Mouse (Mus musculus) kidney, embryonic 14.5 days (tissue): Measurements from ENCODE around the gene Hmgcs2. TPM values are rescaled to one million over a fixed set of nuclear protein-coding genes. Genes with fewer than 3 reads are reported as not detected.

ENCODE experiments used
- ATAC-seq: fragments of 200-750 bp; cut with Nextera tagmentation; 2 replicates; pipeline ENCODE4 v1.8.0; 2017; ENCODE audit warnings: moderate number of reproducible peaks, mild to moderate bottlenecking, moderate TSS enrichment, moderate library complexity; ENCODE audit not compliant: low FRiP score, low TSS enrichment
- H3K27ac ChIP-seq: fragments of 300-500 bp; sonication (generic); 2 replicates; pipeline ENCODE4 v1.5.1; 2014; ENCODE audit warnings: low read depth, mild to moderate bottlenecking, low read length, moderate library complexity, mixed read lengths
- H3K27me3 ChIP-seq: fragments of 300-500 bp; sonication (generic); 2 replicates; pipeline ENCODE4 v1.6.1; 2014; ENCODE audit warnings: mild to moderate bottlenecking, low read length; ENCODE audit not compliant: control insufficient read depth, insufficient read depth
- H3K36me3 ChIP-seq: fragments of 300-500 bp; sonication (generic); 2 replicates; pipeline ENCODE4 v1.6.1; 2014; ENCODE audit warnings: low read length, mixed read lengths; ENCODE audit not compliant: control insufficient read depth, insufficient read depth
- H3K4me1 ChIP-seq: fragments of 300-500 bp; sonication (generic); 2 replicates; pipeline ENCODE4 v1.6.1; 2014; ENCODE audit warnings: low read length, mixed read lengths; ENCODE audit not compliant: control insufficient read depth, insufficient read depth
- H3K4me2 ChIP-seq: fragments of 300-500 bp; sonication (generic); replicated peaks from 2 replicates; pipeline ENCODE4 v1.6.1; 2014; ENCODE audit warnings: low read depth, mild to moderate bottlenecking, low read length
- H3K4me3 ChIP-seq: fragments of 300-500 bp; sonication (generic); 2 replicates; pipeline ENCODE4 v1.5.1; 2014; ENCODE audit warnings: mild to moderate bottlenecking, low read length
- H3K9ac ChIP-seq: fragments of 300-500 bp; sonication (generic); 2 replicates; pipeline ENCODE4 v1.6.1; 2014; ENCODE audit warnings: low read depth, mild to moderate bottlenecking, low read length, moderate library complexity
- H3K9me3 ChIP-seq: fragments of 300-500 bp; sonication (generic); 2 replicates; pipeline ENCODE4 v1.6.1; 2016; ENCODE audit warnings: low read length; ENCODE audit not compliant: control insufficient read depth
- WGBS: fragments of 180-500 bp; shearing (Covaris S2); extraction: QIAGEN DNeasy Blood & Tissue Kit; methylation state at CpG from one replicate; pipeline ENCODE4 v1.1.7; 2014; 5-methylcytosine and 5-hydroxymethylcytosine counted together
- polyA plus RNA-seq: library from polyadenylated mRNA; unstranded; fragments of >200 nt; fragmentation: Nextera tagmentation; extraction: Ambion mirVana; gene quantifications from 2 replicates; pipeline ENCODE4 v1.2.1, GENCODE M21; 2014

Gene Hmgcs2
- polyA plus RNA-seq, 1 experiment from 2014 or later, result 6.4 TPM

DNA sequence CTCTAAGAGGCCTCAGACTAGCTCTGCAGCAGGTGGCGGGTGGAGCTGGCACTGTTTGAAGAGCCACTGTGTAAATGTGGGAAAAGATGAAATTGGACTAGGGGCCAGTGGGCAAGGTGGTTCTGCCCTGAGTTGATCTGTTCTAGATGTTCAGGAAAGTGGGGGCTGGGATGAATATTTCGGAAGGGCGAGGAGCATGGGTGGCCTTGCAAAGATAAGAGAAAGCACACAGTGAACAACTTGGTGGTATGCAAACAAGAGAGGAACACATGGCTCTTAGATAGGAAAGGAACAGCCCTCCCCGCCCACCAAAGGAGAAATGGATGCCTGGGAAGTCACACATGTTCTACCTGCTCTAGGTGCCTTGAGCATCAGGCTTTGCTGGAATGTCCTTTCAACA, 18.8 kb upstream of the Hmgcs2 start:
- Histone ChIP-seq H3K36me3 (no peaks in the 10 kb centered on the region), H3K9ac (no peak overlapping the region), H3K27me3 (no peaks in the 10 kb centered on the region), H3K4me3 (no peak overlapping the region), H3K27ac (no peak overlapping the region), H3K4me1 (no peaks in the 10 kb centered on the region), H3K4me2 (no peak overlapping the region), H3K9me3 (no peaks in the 10 kb centered on the region)
- ATAC-seq, result no peak
- 94% methylated on average over 4 of the region's 4 CpGs for WGBS

GRCm38 (mm10) chr3:98262133-98262532, 18.1 kb upstream of the Hmgcs2 start:
- Histone ChIP-seq H3K9ac (no peak overlapping the region), H3K4me2 (no peak overlapping the region), H3K4me3 (no peak overlapping the region), H3K27me3 (no peaks in the 10 kb centered on the region), H3K9me3 (no peaks in the 10 kb centered on the region), H3K27ac (no peak overlapping the region), H3K36me3 (no peaks in the 10 kb centered on the region), H3K4me1 (0 out of 2 replicates have a peak, but pooled peaks cover 5% of the 10 kb centered on the region)
- no peak for ATAC-seq
- 88% methylated on average over 2 of the region's 2 CpGs for WGBS

DNA sequence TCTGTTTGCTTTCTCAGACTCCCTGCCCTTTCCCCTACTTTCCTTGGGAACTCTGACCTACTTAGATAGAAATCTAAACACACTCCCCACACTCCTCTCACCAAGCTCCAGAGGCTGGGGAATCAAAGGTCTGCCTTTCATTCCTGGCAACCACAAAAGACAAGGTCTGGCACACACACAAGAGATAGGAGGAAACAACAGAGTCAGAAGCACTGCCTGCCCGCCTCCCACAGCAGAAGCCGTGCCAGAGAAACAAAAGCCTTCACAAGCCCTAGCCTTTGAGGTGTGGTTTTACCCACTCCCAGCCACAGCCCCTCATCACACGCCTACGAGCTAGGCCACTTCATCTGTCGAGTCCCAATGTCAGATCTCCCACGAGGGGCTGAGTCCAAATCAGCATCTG, 13.0 kb upstream of the Hmgcs2 start:
- no peak overlapping the region for H3K4me3 ChIP-seq
- H3K4me1 ChIP-seq, result peaks cover 9% of the 10 kb centered on the region; the same call in 1 of the 2 replicates
- H3K9ac ChIP-seq, result no peak overlapping the region
- H3K9me3 ChIP-seq, result no peaks in the 10 kb centered on the region
- peak; percentile 70 for ATAC-seq
- no peak overlapping the region for H3K27ac ChIP-seq
- H3K4me2 ChIP-seq, result peak overlapping the region; percentile 19; the same call in 1 of the 2 replicates
- H3K36me3 ChIP-seq, result no peaks in the 10 kb centered on the region
- no peaks in the 10 kb centered on the region for H3K27me3 ChIP-seq
- 18% methylated on average over 6 of the region's 6 CpGs for WGBS

GRCm38 (mm10) chr3:98273623-98274398, 6.4 kb upstream of the Hmgcs2 start:
- Histone ChIP-seq H3K4me2 (no peak overlapping the region), H3K36me3 (no peaks in the 10 kb centered on the region), H3K9ac (no peak overlapping the region), H3K4me3 (no peak overlapping the region), H3K27ac (no peak overlapping the region), H3K4me1 (no peaks in the 10 kb centered on the region), H3K27me3 (no peaks in the 10 kb centered on the region), H3K9me3 (no peaks in the 10 kb centered on the region)
- peak; percentile 57 for ATAC-seq
- WGBS, result 50% methylated on average over 11 of the region's 11 CpGs

DNA sequence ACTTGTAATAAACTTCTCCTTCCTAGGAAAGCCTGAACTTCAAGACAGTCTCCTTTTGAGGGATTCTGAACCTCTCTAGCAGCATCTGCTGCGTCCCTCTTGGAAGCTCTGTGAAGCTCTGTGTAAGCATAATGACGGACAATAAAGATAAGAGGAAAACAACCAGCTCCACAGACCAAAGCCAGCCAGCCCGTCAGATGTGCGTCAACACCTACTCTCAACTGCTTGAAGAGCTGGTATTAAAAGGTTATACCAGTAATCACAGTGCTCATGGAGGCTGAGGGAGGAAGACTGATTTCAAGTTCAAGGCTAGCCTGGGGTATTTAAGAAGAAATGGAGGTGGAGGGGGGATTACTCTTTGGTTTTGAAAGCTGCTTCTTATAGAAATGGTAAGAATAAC, 553 bp upstream of the Hmgcs2 start:
- H3K36me3 ChIP-seq, result no peaks in the 10 kb centered on the region
- WGBS, result 38% methylated on average over 4 of the region's 4 CpGs

GRCm38 (mm10) chr3:98280933-98281678, 871 bp downstream of the Hmgcs2 start:
- Histone ChIP-seq H3K9me3 (no peaks in the 10 kb centered on the region), H3K4me3 (no peak overlapping the region), H3K9ac (no peak overlapping the region), H3K36me3 (no peaks in the 10 kb centered on the region), H3K4me1 (peaks cover 10% of the 10 kb centered on the region), H3K27me3 (no peaks in the 10 kb centered on the region), H3K27ac (no peak overlapping the region), H3K4me2 (no peak overlapping the region; the same call in 1 of the 2 replicates)
- 37% methylated on average over 12 of the region's 12 CpGs for WGBS
- peak; percentile 79 for ATAC-seq

More for the DNA sequence above, 553 bp upstream of the Hmgcs2 start:
- Histone ChIP-seq H3K4me2 (no peak overlapping the region), H3K27ac (no peak overlapping the region), H3K4me3 (no peak overlapping the region), H3K4me1 (peaks cover 10% of the 10 kb centered on the region), H3K27me3 (no peaks in the 10 kb centered on the region), H3K9ac (no peak overlapping the region), H3K9me3 (no peaks in the 10 kb centered on the region)
- ATAC-seq, result no peak

- no peaks in the 10 kb centered on the region for H3K9me3 ChIP-seq
- WGBS, result 93% methylated on average over 8 of the region's 8 CpGs
- H3K36me3 ChIP-seq, result no peaks in the 10 kb centered on the region
- no peak overlapping the region for H3K4me3 ChIP-seq
- H3K9ac ChIP-seq, result no peak overlapping the region
- no peak for ATAC-seq
- peaks cover 10% of the 10 kb centered on the region for H3K4me1 ChIP-seq
- no peaks in the 10 kb centered on the region for H3K27me3 ChIP-seq
- no peak overlapping the region for H3K27ac ChIP-seq
- H3K4me2 ChIP-seq, result no peak overlapping the region
These were observed 2.2 kb downstream of the Hmgcs2 start for GRCm38 (mm10) chr3:98282422-98282821.

DNA sequence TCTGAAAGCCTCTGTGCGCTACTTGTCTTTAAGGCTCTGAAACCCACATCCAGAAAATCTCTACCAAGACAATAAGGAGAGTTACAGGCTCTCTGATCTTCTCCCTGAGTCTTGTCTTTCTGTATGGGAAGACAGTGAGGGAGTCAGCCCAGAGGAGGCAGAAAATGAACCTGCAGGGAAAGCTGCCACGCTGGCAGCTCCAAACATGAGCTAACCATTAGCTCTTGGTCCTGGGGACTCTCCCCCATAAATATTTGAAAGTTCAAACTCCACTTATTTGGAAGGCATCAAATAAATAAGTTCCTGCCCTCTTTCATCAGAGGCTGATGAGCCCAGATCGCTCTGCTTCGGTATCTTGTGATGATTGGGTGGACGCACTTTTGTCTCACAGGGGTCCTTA, 3.0 kb downstream of the Hmgcs2 start:
- no peak overlapping the region for H3K4me3 ChIP-seq
- H3K9ac ChIP-seq, result no peak overlapping the region
- no peaks in the 10 kb centered on the region for H3K9me3 ChIP-seq
- H3K4me1 ChIP-seq, result peaks cover 10% of the 10 kb centered on the region
- no peak for ATAC-seq
- H3K4me2 ChIP-seq, result no peak overlapping the region
- H3K27me3 ChIP-seq, result no peaks in the 10 kb centered on the region
- 91% methylated on average over 5 of the region's 5 CpGs for WGBS
- H3K36me3 ChIP-seq, result no peaks in the 10 kb centered on the region
- no peak overlapping the region for H3K27ac ChIP-seq

- Histone ChIP-seq H3K27ac (no peak overlapping the region), H3K9me3 (no peaks in the 10 kb centered on the region), H3K27me3 (no peaks in the 10 kb centered on the region), H3K4me3 (no peak overlapping the region), H3K9ac (no peak overlapping the region), H3K4me1 (no peaks in the 10 kb centered on the region), H3K36me3 (no peaks in the 10 kb centered on the region), H3K4me2 (no peak overlapping the region)
- WGBS, result 91% methylated on average over 9 of the region's 9 CpGs
- no peak for ATAC-seq
These were observed 10.8 kb downstream of the Hmgcs2 start for GRCm38 (mm10) chr3:98291044-98291443.
